Mouse (Mus musculus): ENCODE data around the gene Ift122. TPM values are rescaled to one million over a fixed set of nuclear protein-coding genes. Genes with fewer than 3 reads are reported as not detected.

Ift122 gene
- polyA plus RNA-seq, 1 experiment = 21.4 TPM

- peaks cover 20% of the 10 kb centered on the region for H3K36me3 ChIP-seq (ENCODE audit: control insufficient read depth, insufficient read depth)
- TF ChIP-seq TCF12 (IDR thresholded peaks at IDR 0.05; ENCODE audit: insufficient read depth, poor library complexity, severe bottlenecking) = no peak
- TF ChIP-seq MYOG (IDR thresholded peaks at IDR 0.05; ENCODE audit: control insufficient read depth in 1 of 3, insufficient read depth in 1 of 3, insufficient read length in 2 of 3, low read depth in 2 of 3) = no peak
- no peak for TF ChIP-seq SRF (IDR thresholded peaks at IDR 0.05; ENCODE audit: control insufficient read depth, insufficient read length, low read depth)
- no peak for TF ChIP-seq USF1 (IDR thresholded peaks at IDR 0.05; ENCODE audit: low read depth)
- no peak for TF ChIP-seq POLR2A (IDR thresholded peaks at IDR 0.05; ENCODE audit: insufficient read length, low read depth)
- no peak for TF ChIP-seq REST (IDR thresholded peaks at IDR 0.05; ENCODE audit: insufficient read depth, insufficient read length)
- TF ChIP-seq POLR2AphosphoS2 (IDR thresholded peaks at IDR 0.05; ENCODE audit: insufficient read length, low read depth) = no peak
- no peak for TF ChIP-seq TCF3 (IDR thresholded peaks at IDR 0.05; ENCODE audit: insufficient read length, low read depth)
- no peak for TF ChIP-seq MAX (IDR thresholded peaks at IDR 0.05; ENCODE audit: low read depth)
- TF ChIP-seq E2F4 (IDR thresholded peaks at IDR 0.05; ENCODE audit: insufficient read depth) = no peak
- H3K79me2 ChIP-seq (ENCODE audit: control insufficient read depth, insufficient read depth) = no peaks in the 10 kb centered on the region
- H3K27me3 ChIP-seq (ENCODE audit: control insufficient read depth, insufficient read depth, insufficient read length) = no peaks in the 10 kb centered on the region
- no peak overlapping the region for H3ac ChIP-seq (ENCODE audit: control insufficient read depth, insufficient read length)
- H3K4me3 ChIP-seq = no peak overlapping the region
- no peak overlapping the region for H3K4me2 ChIP-seq (ENCODE audit: low read depth)
Observed at GRCm38 (mm10) chr6:115888296-115888695, 35.0 kb downstream of the Ift122 start.

- no peaks in the 10 kb centered on the region for H3K79me2 ChIP-seq (ENCODE audit: control insufficient read depth, insufficient read depth)
- H3K36me3 ChIP-seq (ENCODE audit: control insufficient read depth, insufficient read depth) = peaks cover 12% of the 10 kb centered on the region
- TF ChIP-seq POLR2AphosphoS2 (IDR thresholded peaks at IDR 0.05; ENCODE audit: insufficient read length, low read depth) = no peak
- TF ChIP-seq MAX (IDR thresholded peaks at IDR 0.05; ENCODE audit: low read depth) = no peak
- TF ChIP-seq REST (IDR thresholded peaks at IDR 0.05; ENCODE audit: insufficient read depth, insufficient read length) = no peak
- no peak for TF ChIP-seq MYOG (IDR thresholded peaks at IDR 0.05; ENCODE audit: control insufficient read depth in 1 of 3, insufficient read depth in 1 of 3, insufficient read length in 2 of 3, low read depth in 2 of 3)
- no peak for TF ChIP-seq CEBPB (IDR thresholded peaks at IDR 0.05; ENCODE audit: insufficient read depth, poor library complexity, severe bottlenecking)
- no peak for TF ChIP-seq POLR2A (IDR thresholded peaks at IDR 0.05; ENCODE audit: insufficient read length, low read depth)
- no peaks in the 10 kb centered on the region for H3K27me3 ChIP-seq (ENCODE audit: control insufficient read depth, insufficient read depth, insufficient read length)
- H3ac ChIP-seq (ENCODE audit: control insufficient read depth, insufficient read length) = no peak overlapping the region
- no peak overlapping the region for H3K4me3 ChIP-seq
- H3K4me2 ChIP-seq (ENCODE audit: low read depth) = no peak overlapping the region
Observed at GRCm38 (mm10) chr6:115890601-115891000, 37.3 kb downstream of the Ift122 start.

GRCm38 (mm10) chr6:115891061-115891460 is 37.8 kb downstream of the Ift122 start:
- H3K36me3 ChIP-seq (ENCODE audit: control insufficient read depth, insufficient read depth) = peaks cover 12% of the 10 kb centered on the region
- TF ChIP-seq MYOG (IDR thresholded peaks at IDR 0.05; ENCODE audit: control insufficient read depth in 1 of 3, insufficient read depth in 1 of 3, insufficient read length in 2 of 3, low read depth in 2 of 3) (peak in 1 of 3 experiments; percentile 20), REST (IDR thresholded peaks at IDR 0.05; ENCODE audit: insufficient read depth, insufficient read length) (no peak)
- no peaks in the 10 kb centered on the region for H3K79me2 ChIP-seq (ENCODE audit: control insufficient read depth, insufficient read depth)
- H3K4me2 ChIP-seq (ENCODE audit: low read depth) = no peak overlapping the region
- no peak overlapping the region for H3K4me3 ChIP-seq
- no peak overlapping the region for H3ac ChIP-seq (ENCODE audit: control insufficient read depth, insufficient read length)
- no peaks in the 10 kb centered on the region for H3K27me3 ChIP-seq (ENCODE audit: control insufficient read depth, insufficient read depth, insufficient read length)

DNA sequence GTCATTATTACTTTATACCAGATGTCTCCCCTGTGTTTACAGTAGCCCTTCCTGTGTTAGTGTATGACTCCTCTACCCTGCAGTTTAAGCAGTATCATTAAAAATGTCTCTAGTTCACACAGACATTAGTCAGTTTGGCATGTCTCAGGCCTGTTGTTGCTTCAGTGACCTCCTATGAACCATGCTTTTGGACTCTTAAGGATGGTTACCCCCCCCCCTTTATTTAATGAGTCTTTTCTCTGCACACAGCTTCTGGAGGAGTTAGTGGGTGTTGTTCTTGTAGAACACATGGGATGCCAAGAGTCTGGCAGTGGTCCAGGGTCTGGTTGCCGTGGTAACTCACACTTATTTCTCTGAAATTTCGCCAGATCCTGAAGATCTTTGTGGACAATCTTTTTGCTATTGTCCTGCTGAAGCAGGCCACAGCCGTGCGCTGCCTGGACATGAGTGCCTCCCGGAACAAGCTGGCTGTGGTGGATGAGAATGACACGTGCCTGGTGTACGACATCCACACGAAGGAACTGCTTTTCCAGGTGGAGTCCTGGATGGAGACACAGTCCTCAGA is 38.3 kb downstream of the Ift122 start:
- Histone ChIP-seq H3K4me2 (ENCODE audit: low read depth) (no peak overlapping the region), H3K79me2 (ENCODE audit: control insufficient read depth, insufficient read depth) (no peaks in the 10 kb centered on the region), H3K36me3 (ENCODE audit: control insufficient read depth, insufficient read depth) (peaks cover 12% of the 10 kb centered on the region), H3K4me3 (no peak overlapping the region), H3K27me3 (ENCODE audit: control insufficient read depth, insufficient read depth, insufficient read length) (no peaks in the 10 kb centered on the region), H3ac (ENCODE audit: control insufficient read depth, insufficient read length) (no peak overlapping the region)
- TF ChIP-seq MYOD1 (IDR thresholded peaks at IDR 0.05; ENCODE audit: control insufficient read depth in 1 of 3, insufficient read length in 2 of 3, low read depth in 2 of 3) = no peak
- TF ChIP-seq MYOG (IDR thresholded peaks at IDR 0.05; ENCODE audit: control insufficient read depth in 1 of 3, insufficient read depth in 1 of 3, insufficient read length in 2 of 3, low read depth in 2 of 3) = no peak
- no peak for TF ChIP-seq MAX (IDR thresholded peaks at IDR 0.05; ENCODE audit: low read depth)
- no peak for TF ChIP-seq E2F4 (IDR thresholded peaks at IDR 0.05; ENCODE audit: insufficient read depth)
- TF ChIP-seq TCF3 (IDR thresholded peaks at IDR 0.05; ENCODE audit: insufficient read length, low read depth) = no peak
- TF ChIP-seq REST (IDR thresholded peaks at IDR 0.05; ENCODE audit: insufficient read depth, insufficient read length) = no peak
- no peak for TF ChIP-seq TCF12 (IDR thresholded peaks at IDR 0.05; ENCODE audit: insufficient read depth, poor library complexity, severe bottlenecking)
- no peak for TF ChIP-seq USF1 (IDR thresholded peaks at IDR 0.05; ENCODE audit: low read depth)
- no peak for TF ChIP-seq CEBPB (IDR thresholded peaks at IDR 0.05; ENCODE audit: insufficient read depth, poor library complexity, severe bottlenecking)
- TF ChIP-seq SRF (IDR thresholded peaks at IDR 0.05; ENCODE audit: control insufficient read depth, insufficient read length, low read depth) = no peak
- TF ChIP-seq POLR2A (IDR thresholded peaks at IDR 0.05; ENCODE audit: insufficient read length, low read depth) = no peak
- no peak for TF ChIP-seq POLR2AphosphoS2 (IDR thresholded peaks at IDR 0.05; ENCODE audit: insufficient read length, low read depth)

GRCm38 (mm10) chr6:115892363-115892762 is 39.1 kb downstream of the Ift122 start:
- Histone ChIP-seq H3K36me3 (ENCODE audit: control insufficient read depth, insufficient read depth) (peaks cover 12% of the 10 kb centered on the region), H3K27me3 (ENCODE audit: control insufficient read depth, insufficient read depth, insufficient read length) (no peaks in the 10 kb centered on the region), H3K4me2 (ENCODE audit: low read depth) (no peak overlapping the region), H3K79me2 (ENCODE audit: control insufficient read depth, insufficient read depth) (no peaks in the 10 kb centered on the region), H3K4me3 (no peak overlapping the region), H3ac (ENCODE audit: control insufficient read depth, insufficient read length) (no peak overlapping the region)
- TF ChIP-seq TCF12 (IDR thresholded peaks at IDR 0.05; ENCODE audit: insufficient read depth, poor library complexity, severe bottlenecking) = no peak
- TF ChIP-seq TCF3 (IDR thresholded peaks at IDR 0.05; ENCODE audit: insufficient read length, low read depth) = no peak
- TF ChIP-seq MAX (IDR thresholded peaks at IDR 0.05; ENCODE audit: low read depth) = no peak
- TF ChIP-seq REST (IDR thresholded peaks at IDR 0.05; ENCODE audit: insufficient read depth, insufficient read length) = no peak
- TF ChIP-seq MYOD1 (IDR thresholded peaks at IDR 0.05; ENCODE audit: control insufficient read depth in 1 of 3, insufficient read length in 2 of 3, low read depth in 2 of 3) = no peak
- no peak for TF ChIP-seq MYOG (IDR thresholded peaks at IDR 0.05; ENCODE audit: control insufficient read depth in 1 of 3, insufficient read depth in 1 of 3, insufficient read length in 2 of 3, low read depth in 2 of 3)
- TF ChIP-seq SRF (IDR thresholded peaks at IDR 0.05; ENCODE audit: control insufficient read depth, insufficient read length, low read depth) = no peak
- TF ChIP-seq POLR2A (IDR thresholded peaks at IDR 0.05; ENCODE audit: insufficient read length, low read depth) = no peak
- no peak for TF ChIP-seq POLR2AphosphoS2 (IDR thresholded peaks at IDR 0.05; ENCODE audit: insufficient read length, low read depth)
- no peak for TF ChIP-seq USF1 (IDR thresholded peaks at IDR 0.05; ENCODE audit: low read depth)
- TF ChIP-seq CEBPB (IDR thresholded peaks at IDR 0.05; ENCODE audit: insufficient read depth, poor library complexity, severe bottlenecking) = no peak

All from myocyte (in vitro differentiated cells).